Mouse (Mus musculus) mature B cell (primary cell): ENCODE measurements around the gene Arhgap21.

Source experiments
- in situ Hi-C: fragments of 300-500 bp; cut with MboI; formaldehyde crosslinking; loops from 2 replicates; pipeline ENCODE4 v1.14.3; 2019

Gene Arhgap21

GRCm38 (mm10) chr2:20966176-20967100 lies 2.2 kb downstream of the Arhgap21 start:
- in situ Hi-C loops, result no loop called here

- in situ Hi-C loops, result no loop called here
Measured at GRCm38 (mm10) chr2:20965361-20965760, 3.3 kb downstream of the Arhgap21 start.

GRCm38 (mm10) chr2:20964461-20964860 lies 4.2 kb downstream of the Arhgap21 start:
- in situ Hi-C loops, result no loop called here

- in situ Hi-C loops, result no loop called here
Measured at GRCm38 (mm10) chr2:20963226-20963805, 5.4 kb downstream of the Arhgap21 start.

- in situ Hi-C loops, result no loop called here
Measured at GRCm38 (mm10) chr2:20962284-20962683, 6.4 kb downstream of the Arhgap21 start.

- in situ Hi-C loops, result no loop called here
Measured at GRCm38 (mm10) chr2:20961825-20962224, 6.9 kb downstream of the Arhgap21 start.

GRCm38 (mm10) chr2:20961295-20961694 lies 7.4 kb downstream of the Arhgap21 start:
- in situ Hi-C loops, result no loop called here

GRCm38 (mm10) chr2:20960668-20961035 lies 8.0 kb downstream of the Arhgap21 start:
- in situ Hi-C loops, result no loop called here

- in situ Hi-C loops, result no loop called here
Measured at GRCm38 (mm10) chr2:20959906-20960667, 8.6 kb downstream of the Arhgap21 start.

GRCm38 (mm10) chr2:20959045-20959444 lies 9.6 kb downstream of the Arhgap21 start:
- in situ Hi-C loops, result no loop called here

- in situ Hi-C loops, result no loop called here
Measured at GRCm38 (mm10) chr2:20957995-20958394, 10.7 kb downstream of the Arhgap21 start.

GRCm38 (mm10) chr2:20956716-20957115 lies 12.0 kb downstream of the Arhgap21 start:
- in situ Hi-C loops, result no loop called here

GRCm38 (mm10) chr2:20955996-20956395 lies 12.7 kb downstream of the Arhgap21 start:
- in situ Hi-C loops, result no loop called here

GRCm38 (mm10) chr2:20955376-20955775 lies 13.3 kb downstream of the Arhgap21 start:
- in situ Hi-C loops, result no loop called here

GRCm38 (mm10) chr2:20952716-20953115 lies 16.0 kb downstream of the Arhgap21 start:
- in situ Hi-C loops, result no loop called here

- in situ Hi-C loops, result no loop called here
Measured at GRCm38 (mm10) chr2:20949168-20949567, 19.5 kb downstream of the Arhgap21 start.

- in situ Hi-C loops, result no loop called here
Measured at GRCm38 (mm10) chr2:20947036-20947435, 21.6 kb downstream of the Arhgap21 start.

GRCm38 (mm10) chr2:20945596-20945995 lies 23.1 kb downstream of the Arhgap21 start:
- in situ Hi-C loops, result no loop called here

- in situ Hi-C loops, result no loop called here
Measured at GRCm38 (mm10) chr2:20943730-20944454, 24.8 kb downstream of the Arhgap21 start.

- in situ Hi-C loops, result no loop called here
Measured at GRCm38 (mm10) chr2:20943222-20943621, 25.5 kb downstream of the Arhgap21 start.

- in situ Hi-C loops, result no loop called here
Measured at GRCm38 (mm10) chr2:20942434-20943198, 26.1 kb downstream of the Arhgap21 start.
